Mouse (Mus musculus): Measurements from ENCODE around the gene Fh1. TPM values are rescaled to one million over a fixed set of nuclear protein-coding genes. Genes with fewer than 3 reads are reported as not detected.

Gene Fh1
- polyA plus RNA-seq, 1 experiment, result 129 TPM

- TF ChIP-seq POLR2A (IDR thresholded peaks at IDR 0.05; ENCODE audit: borderline replicate concordance, insufficient read depth, low read length) (no peak), CTCF (IDR thresholded peaks at IDR 0.05; ENCODE audit: borderline replicate concordance, insufficient read depth, low read depth, low read length) (no peak)
- 75% methylated on average over 10 of the region's 10 CpGs for WGBS
- Histone ChIP-seq H3K27me3 (ENCODE audit: control insufficient read depth, insufficient read depth, low read length) (no peaks in the 10 kb centered on the region), H3K4me3 (replicated peaks; ENCODE audit: insufficient read depth, low read depth, low read length) (no peak overlapping the region), H3K4me1 (ENCODE audit: control insufficient read depth, insufficient read depth, low read length) (no peaks in the 10 kb centered on the region), H3K27ac (ENCODE audit: insufficient read depth, low read length) (no peak overlapping the region)
- DNase-seq, result no peak
Observed at GRCm38 (mm10) chr1:175631721-175632221, 6.3 kb upstream of the Fh1 start.

DNA sequence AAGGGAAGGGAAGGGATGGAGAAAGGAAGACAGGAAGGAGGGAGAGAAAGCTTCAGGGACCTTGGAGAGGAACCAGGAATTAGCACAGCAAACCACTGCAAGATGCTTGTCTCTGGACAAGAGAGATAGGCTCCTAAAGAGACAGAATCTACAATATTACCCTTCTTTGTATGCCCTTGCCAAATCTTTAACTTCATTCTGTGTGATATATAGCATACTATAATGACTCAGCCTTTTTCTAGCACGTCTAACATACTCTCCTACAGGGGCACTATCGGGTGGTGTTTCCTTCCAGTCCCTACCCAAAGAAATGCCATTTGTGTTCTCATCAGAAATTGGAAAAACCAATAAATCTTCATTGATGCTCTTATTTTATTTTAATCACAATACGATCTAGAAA, 5.6 kb upstream of the Fh1 start:
- Histone ChIP-seq H3K4me3 (replicated peaks; ENCODE audit: insufficient read depth, low read depth, low read length) (no peak overlapping the region), H3K4me1 (ENCODE audit: control insufficient read depth, insufficient read depth, low read length) (no peaks in the 10 kb centered on the region), H3K27ac (ENCODE audit: insufficient read depth, low read length) (no peak overlapping the region), H3K27me3 (ENCODE audit: control insufficient read depth, insufficient read depth, low read length) (no peaks in the 10 kb centered on the region)
- no peak for DNase-seq
- no peak for TF ChIP-seq CTCF (IDR thresholded peaks at IDR 0.05; ENCODE audit: borderline replicate concordance, insufficient read depth, low read depth, low read length)
- no peak for TF ChIP-seq POLR2A (IDR thresholded peaks at IDR 0.05; ENCODE audit: borderline replicate concordance, insufficient read depth, low read length)
- 81% methylated on average over 3 of the region's 3 CpGs for WGBS

- TF ChIP-seq CTCF (IDR thresholded peaks at IDR 0.05; ENCODE audit: borderline replicate concordance, insufficient read depth, low read depth, low read length) (no peak), POLR2A (IDR thresholded peaks at IDR 0.05; ENCODE audit: borderline replicate concordance, insufficient read depth, low read length) (no peak)
- no peaks in the 10 kb centered on the region for H3K27me3 ChIP-seq (ENCODE audit: control insufficient read depth, insufficient read depth, low read length)
- H3K4me1 ChIP-seq (ENCODE audit: control insufficient read depth, insufficient read depth, low read length), result no peaks in the 10 kb centered on the region
- no peak overlapping the region for H3K27ac ChIP-seq (ENCODE audit: insufficient read depth, low read length)
- WGBS, result 87% methylated on average over 5 of the region's 5 CpGs
- no peak for DNase-seq
- no peak overlapping the region for H3K4me3 ChIP-seq (replicated peaks; ENCODE audit: insufficient read depth, low read depth, low read length)
Observed at GRCm38 (mm10) chr1:175630345-175630744, 4.9 kb upstream of the Fh1 start.

- no peak overlapping the region for H3K27ac ChIP-seq (ENCODE audit: insufficient read depth, low read length)
- peaks cover 1% of the 10 kb centered on the region; the same call in 1 of the 2 replicates for H3K4me1 ChIP-seq (ENCODE audit: control insufficient read depth, insufficient read depth, low read length)
- WGBS, result 88% methylated on average over 6 of the region's 6 CpGs
- no peak overlapping the region for H3K4me3 ChIP-seq (replicated peaks; ENCODE audit: insufficient read depth, low read depth, low read length)
- no peaks in the 10 kb centered on the region for H3K27me3 ChIP-seq (ENCODE audit: control insufficient read depth, insufficient read depth, low read length)
- DNase-seq, result no peak
- TF ChIP-seq CTCF (IDR thresholded peaks at IDR 0.05; ENCODE audit: borderline replicate concordance, insufficient read depth, low read depth, low read length), result no peak
- TF ChIP-seq POLR2A (IDR thresholded peaks at IDR 0.05; ENCODE audit: borderline replicate concordance, insufficient read depth, low read length), result no peak
Observed at GRCm38 (mm10) chr1:175629248-175629647, 3.8 kb upstream of the Fh1 start.

DNA sequence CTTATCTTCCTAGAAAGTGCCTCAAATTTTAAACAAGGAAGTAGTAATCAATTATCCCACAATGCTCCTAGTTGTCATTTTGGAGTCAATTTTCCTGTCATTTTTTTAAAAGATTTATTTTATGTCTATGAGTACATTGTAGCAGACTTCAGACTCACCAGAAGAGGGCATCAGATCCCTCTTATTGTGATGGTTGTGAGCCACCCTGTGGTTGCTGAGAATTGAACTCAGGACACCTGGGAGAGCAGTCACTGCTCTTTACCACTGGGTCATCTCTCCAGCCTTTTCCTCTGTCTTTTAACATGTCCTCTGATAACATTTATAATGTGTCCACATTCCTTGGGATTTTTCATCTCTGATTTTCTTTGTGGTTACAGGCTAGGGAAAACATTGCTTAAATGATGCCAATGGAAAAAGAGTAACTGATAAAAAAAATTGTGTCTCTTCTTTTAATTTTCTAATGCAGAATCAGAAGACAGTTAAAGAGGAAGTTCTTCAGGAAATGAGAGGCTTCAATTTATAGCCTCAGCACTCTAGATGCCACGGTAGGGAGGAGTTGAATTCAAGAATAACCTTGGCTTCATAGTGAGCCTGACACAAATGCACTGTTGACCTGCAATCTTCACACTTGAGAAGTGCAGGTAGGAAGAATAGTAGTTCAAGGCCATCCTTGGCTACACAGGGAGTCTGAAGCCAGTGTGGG, 706 bp upstream of the Fh1 start:
- TF ChIP-seq CTCF (IDR thresholded peaks at IDR 0.05; ENCODE audit: borderline replicate concordance, insufficient read depth, low read depth, low read length), result peak; percentile 60; the same call in 1 of the 2 replicates
- TF ChIP-seq POLR2A (IDR thresholded peaks at IDR 0.05; ENCODE audit: borderline replicate concordance, insufficient read depth, low read length), result no peak
- DNase-seq, result peak in 1 of 2 experiments; percentile 45
- H3K4me3 ChIP-seq (replicated peaks; ENCODE audit: insufficient read depth, low read depth, low read length), result peak overlapping the region; percentile 69
- 98% methylated on average over 1 of the region's 1 CpGs for WGBS
- peaks cover 5% of the 10 kb centered on the region; the same call in 1 of the 2 replicates for H3K4me1 ChIP-seq (ENCODE audit: control insufficient read depth, insufficient read depth, low read length)
- no peak overlapping the region for H3K27ac ChIP-seq (ENCODE audit: insufficient read depth, low read length)
- no peaks in the 10 kb centered on the region for H3K27me3 ChIP-seq (ENCODE audit: control insufficient read depth, insufficient read depth, low read length)

DNA sequence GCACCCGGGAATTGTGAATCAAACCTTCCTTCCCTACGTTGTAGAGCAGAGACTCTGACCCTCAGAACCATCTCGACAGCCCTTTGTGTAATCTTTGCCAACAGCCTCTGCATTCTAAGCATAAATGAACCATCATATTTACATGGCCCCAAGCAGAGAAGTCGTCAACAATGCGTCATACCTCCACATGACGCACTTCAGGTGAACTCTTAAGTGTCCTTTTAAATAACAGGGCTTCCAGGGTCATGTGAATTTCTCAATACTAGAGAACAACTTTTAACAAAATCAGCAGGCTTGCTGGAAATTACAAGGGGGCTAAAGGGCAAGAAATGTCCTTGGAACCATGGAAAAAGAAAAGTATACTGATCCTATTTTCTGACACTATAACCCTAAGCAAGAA, 1.8 kb downstream of the Fh1 start:
- Histone ChIP-seq H3K4me3 (replicated peaks; ENCODE audit: insufficient read depth, low read depth, low read length) (no peak overlapping the region), H3K4me1 (ENCODE audit: control insufficient read depth, insufficient read depth, low read length) (peaks cover 5% of the 10 kb centered on the region; the same call in 1 of the 2 replicates), H3K27me3 (ENCODE audit: control insufficient read depth, insufficient read depth, low read length) (no peaks in the 10 kb centered on the region), H3K27ac (ENCODE audit: insufficient read depth, low read length) (no peak overlapping the region)
- TF ChIP-seq CTCF (IDR thresholded peaks at IDR 0.05; ENCODE audit: borderline replicate concordance, insufficient read depth, low read depth, low read length) (no peak), POLR2A (IDR thresholded peaks at IDR 0.05; ENCODE audit: borderline replicate concordance, insufficient read depth, low read length) (no peak)
- no peak for DNase-seq
- WGBS, result 69% methylated on average over 6 of the region's 6 CpGs

GRCm38 (mm10) chr1:175619814-175620431, 5.5 kb downstream of the Fh1 start, which contains the start of gene Kmo:
Gene Kmo (plus strand): TSS chr1:175620381.
- Histone ChIP-seq H3K4me3 (replicated peaks; ENCODE audit: insufficient read depth, low read depth, low read length) (no peak within 1 kb of the TSS), H3K27ac (ENCODE audit: insufficient read depth, low read length) (no peak within 1 kb of the TSS), H3K27me3 (ENCODE audit: control insufficient read depth, insufficient read depth, low read length) (no peaks in the 10 kb centered on the region), H3K4me1 (ENCODE audit: control insufficient read depth, insufficient read depth, low read length) (peaks cover 5% of the 10 kb centered on the region; the same call in 1 of the 2 replicates)
- 52% methylated on average over 13 of the region's 13 CpGs for WGBS
- DNase-seq, result peak in 1 of 2 experiments; percentile 13
- no peak for TF ChIP-seq POLR2A (IDR thresholded peaks at IDR 0.05; ENCODE audit: borderline replicate concordance, insufficient read depth, low read length)
- TF ChIP-seq CTCF (IDR thresholded peaks at IDR 0.05; ENCODE audit: borderline replicate concordance, insufficient read depth, low read depth, low read length), result no peak
